Mouse (Mus musculus): ENCODE results near the gene Lkaaear1.

Lkaaear1 gene

GRCm38 (mm10) chr2:181681978-181682377, 16.3 kb downstream of the Lkaaear1 start:
- 81% methylated on average over 1 of the region's 1 CpGs for WGBS

- WGBS: 9% methylated on average over 7 of the region's 7 CpGs
These were observed 17.5 kb downstream of the Lkaaear1 start for GRCm38 (mm10) chr2:181680716-181681117.

- WGBS: under 1% methylated on average over 69 of the region's 69 CpGs
These were observed 18.1 kb downstream of the Lkaaear1 start, which contains the start of gene Tcea2 for GRCm38 (mm10) chr2:181679951-181680715. Gene Tcea2 (plus strand): TSS chr2:181680310.

GRCm38 (mm10) chr2:181678780-181679179, 19.5 kb downstream of the Lkaaear1 start:
- 57% methylated on average over 1 of the region's 1 CpGs for WGBS

- WGBS: 55% methylated on average over 3 of the region's 3 CpGs
These were observed 20.5 kb downstream of the Lkaaear1 start for GRCm38 (mm10) chr2:181677755-181678098.

- WGBS: 59% methylated on average over 5 of the region's 5 CpGs
These were observed 21.0 kb downstream of the Lkaaear1 start for GRCm38 (mm10) chr2:181677096-181677754.

- WGBS: 41% methylated on average over 2 of the region's 2 CpGs
These were observed 21.8 kb downstream of the Lkaaear1 start for GRCm38 (mm10) chr2:181676424-181676823.

GRCm38 (mm10) chr2:181675454-181675853, 22.8 kb downstream of the Lkaaear1 start:
- WGBS: 7% methylated on average over 14 of the region's 14 CpGs

GRCm38 (mm10) chr2:181674934-181675333, 23.3 kb downstream of the Lkaaear1 start:
- WGBS: 76% methylated on average over 4 of the region's 4 CpGs

GRCm38 (mm10) chr2:181673501-181673900, 24.7 kb downstream of the Lkaaear1 start:
- WGBS: 60% methylated on average over 1 of the region's 1 CpGs

GRCm38 (mm10) chr2:181671984-181672383, 26.3 kb downstream of the Lkaaear1 start:
- 46% methylated on average over 7 of the region's 7 CpGs for WGBS

- under 1% methylated on average over 42 of the region's 43 CpGs for WGBS
These were observed 26.9 kb downstream of the Lkaaear1 start, which contains the start of gene Sox18 for GRCm38 (mm10) chr2:181671326-181671725. Gene Sox18 (minus strand): TSS chr2:181671640.

- 1% methylated on average over 41 of the region's 41 CpGs for WGBS
These were observed 27.3 kb downstream of the Lkaaear1 start for GRCm38 (mm10) chr2:181670913-181671311.

GRCm38 (mm10) chr2:181670285-181670912, 27.8 kb downstream of the Lkaaear1 start:
- 10% methylated on average over 56 of the region's 56 CpGs for WGBS

- 44% methylated on average over 4 of the region's 4 CpGs for WGBS
These were observed 35.0 kb downstream of the Lkaaear1 start for GRCm38 (mm10) chr2:181663298-181663630.

GRCm38 (mm10) chr2:181662620-181663297, 35.5 kb downstream of the Lkaaear1 start:
- 90% methylated on average over 3 of the region's 3 CpGs for WGBS

GRCm38 (mm10) chr2:181659609-181660055, 38.6 kb downstream of the Lkaaear1 start:
- 4% methylated on average over 9 of the region's 9 CpGs for WGBS

- 34% methylated on average over 17 of the region's 17 CpGs for WGBS
These were observed 39.2 kb downstream of the Lkaaear1 start for GRCm38 (mm10) chr2:181658930-181659555.

GRCm38 (mm10) chr2:181658528-181658927, 39.7 kb downstream of the Lkaaear1 start:
- 83% methylated on average over 7 of the region's 7 CpGs for WGBS

- 26% methylated on average over 2 of the region's 2 CpGs for WGBS
These were observed 40.8 kb downstream of the Lkaaear1 start for GRCm38 (mm10) chr2:181657441-181657840.

- WGBS: 82% methylated on average over 3 of the region's 3 CpGs
These were observed 41.5 kb downstream of the Lkaaear1 start, which contains the start of gene Gm29797 for GRCm38 (mm10) chr2:181656734-181657133. Gene Gm29797 (plus strand): TSS chr2:181657034.

Data from cerebral cortex, adult 2 months (tissue).